Mouse (Mus musculus) lung, embryonic 16.5 days (tissue): ENCODE data around the gene Fthl17d. TPM values are rescaled to one million over a fixed set of nuclear protein-coding genes. Genes with fewer than 3 reads are reported as not detected.
A peak's percentile ranks its signal among the peaks of the same experiment; 100 is the strongest.
"Not testable (repeated sequence)": the region's sequence is repeated elsewhere in the genome, so short reads cannot be mapped to it uniquely, and the experiment has no call there.

Experiments used
- ATAC-seq: fragments of 200-750 bp; cut with Nextera tagmentation; 2 replicates; pipeline ENCODE4 v1.8.0; 2017; ENCODE audit warnings: low read depth, mild to moderate bottlenecking, moderate library complexity
- H3K27ac ChIP-seq: fragments of 300-500 bp; sonication (generic); 2 replicates; pipeline ENCODE4 v1.5.1; 2014; ENCODE audit warnings: mild to moderate bottlenecking, control low read depth, low read length
- H3K27me3 ChIP-seq: fragments of 300-500 bp; sonication (generic); 2 replicates; pipeline ENCODE4 v1.6.1; 2014; ENCODE audit warnings: low read depth, low read length, mixed read lengths; ENCODE audit not compliant: control insufficient read depth, insufficient read depth
- H3K36me3 ChIP-seq: fragments of 300-500 bp; sonication (generic); 2 replicates; pipeline ENCODE4 v1.6.1; 2014; ENCODE audit warnings: low read length; ENCODE audit not compliant: control insufficient read depth, insufficient read depth
- H3K4me1 ChIP-seq: fragments of 300-500 bp; sonication (generic); replicated peaks from 2 replicates; pipeline ENCODE4 v1.6.1; 2014; ENCODE audit warnings: low read length, mixed read lengths; ENCODE audit not compliant: control insufficient read depth, insufficient read depth
- H3K4me2 ChIP-seq: fragments of 300-500 bp; sonication (generic); 2 replicates; pipeline ENCODE4 v1.6.1; 2014; ENCODE audit warnings: low read depth, low read length, control low read depth
- H3K4me3 ChIP-seq: fragments of 300-500 bp; sonication (generic); 2 replicates; pipeline ENCODE4 v1.5.1; 2014; ENCODE audit warnings: mild to moderate bottlenecking, low read length, control low read depth
- H3K9ac ChIP-seq: fragments of 300-500 bp; sonication (generic); 2 replicates; pipeline ENCODE4 v1.6.1; 2014; ENCODE audit warnings: low read length, control low read depth
- H3K9me3 ChIP-seq: fragments of 300-500 bp; sonication (generic); 2 replicates; pipeline ENCODE4 v1.6.1; 2016; ENCODE audit warnings: low read length; ENCODE audit not compliant: control insufficient read depth
- WGBS: fragments of 180-500 bp; shearing (Covaris S2); extraction: QIAGEN DNeasy Blood & Tissue Kit; methylation state at CpG from one replicate; pipeline ENCODE4 v1.1.7; 2014; 5-methylcytosine and 5-hydroxymethylcytosine counted together
- polyA plus RNA-seq: library from polyadenylated mRNA; unstranded; fragments of >200 nt; fragmentation: Nextera tagmentation; extraction: Ambion mirVana; gene quantifications from 2 replicates; pipeline ENCODE4 v1.2.1, GENCODE M21; 2015

Gene Fthl17d
- polyA plus RNA-seq, result not detected in 2 replicates

GRCm38 (mm10) chrX:8986655-8987054 lies at the start of gene Fthl17d:
Fthl17d (minus strand) TSS chrX:8986755.
- not testable (repeated sequence) for ATAC-seq, H3K9ac ChIP-seq, H3K36me3 ChIP-seq, H3K27ac ChIP-seq, H3K9me3 ChIP-seq, H3K4me1 ChIP-seq, H3K4me2 ChIP-seq, H3K4me3 ChIP-seq, H3K27me3 ChIP-seq
- WGBS, result no CpG with 5 or more reads among the region's 9 CpGs

- H3K4me3 ChIP-seq, H3K36me3 ChIP-seq, H3K27me3 ChIP-seq, H3K9ac ChIP-seq, H3K27ac ChIP-seq, H3K4me2 ChIP-seq, ATAC-seq, H3K4me1 ChIP-seq, H3K9me3 ChIP-seq: not testable (repeated sequence)
- no CpG with 5 or more reads among the region's 10 CpGs for WGBS
These were observed 46.6 kb upstream of the Fthl17d start, which contains the start of gene Fthl17e for GRCm38 (mm10) chrX:9033193-9033592. Fthl17e (plus strand) TSS chrX:9033493.

- Histone ChIP-seq H3K4me2 (no peak overlapping the region), H3K36me3 (no peaks in the 10 kb centered on the region), H3K9ac (no peak overlapping the region), H3K4me1 (no peaks in the 10 kb centered on the region), H3K4me3 (no peak overlapping the region), H3K27ac (no peak overlapping the region), H3K9me3 (no peaks in the 10 kb centered on the region), H3K27me3 (no peaks in the 10 kb centered on the region)
- 51% methylated on average over 10 of the region's 10 CpGs for WGBS
- ATAC-seq, result no peak
These were observed 32.9 kb upstream of the Fthl17d start for GRCm38 (mm10) chrX:9019481-9019880.

DNA sequence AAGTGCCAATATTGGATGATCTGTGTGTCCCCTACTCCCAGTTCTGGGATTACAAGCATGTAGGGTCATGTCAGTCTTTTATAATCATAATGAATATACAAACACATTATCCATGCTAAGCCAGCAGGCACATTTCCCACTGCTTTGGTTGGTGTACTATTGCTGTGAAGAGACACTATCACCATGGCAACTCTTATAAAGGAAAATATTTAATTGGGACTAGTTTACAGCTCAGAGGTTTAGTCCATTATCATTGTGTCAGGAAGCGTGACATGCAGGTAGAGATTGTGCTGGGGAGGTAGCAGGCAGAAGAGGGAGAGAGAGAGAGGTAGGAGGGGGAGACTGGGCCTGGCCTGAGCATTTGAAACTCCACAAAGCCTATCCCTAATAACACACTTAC lies 29.5 kb upstream of the Fthl17d start:
- Histone ChIP-seq H3K27me3 (no peaks in the 10 kb centered on the region), H3K4me1 (no peaks in the 10 kb centered on the region), H3K4me3 (no peak overlapping the region), H3K9ac (no peak overlapping the region), H3K36me3 (no peaks in the 10 kb centered on the region), H3K4me2 (no peak overlapping the region), H3K9me3 (no peaks in the 10 kb centered on the region), H3K27ac (no peak overlapping the region)
- ATAC-seq, result no peak
- 60% methylated on average over 1 of the region's 1 CpGs for WGBS

DNA sequence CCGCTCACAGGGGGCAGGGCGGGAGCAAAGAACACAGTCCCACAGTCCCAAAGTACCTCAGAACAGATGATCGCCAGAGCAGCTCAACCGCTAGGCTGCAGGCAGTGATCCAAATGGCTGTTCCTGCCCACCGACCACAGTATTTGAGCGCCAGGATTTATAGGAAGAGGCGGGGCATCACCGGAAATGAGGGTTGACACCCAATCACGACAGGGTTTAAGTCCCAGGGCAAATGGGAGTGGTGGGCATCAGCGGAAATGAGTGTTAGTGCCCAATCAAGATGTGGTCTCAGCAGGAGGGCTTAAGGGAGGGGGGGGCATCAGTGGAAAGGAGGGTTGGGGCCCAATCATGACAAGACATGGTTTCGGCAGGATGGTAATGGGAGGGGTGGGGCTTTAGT lies 10.1 kb downstream of the Fthl17d start, which contains the start of gene Fthl17c:
Fthl17c (minus strand) TSS at position 101 of the 400 bp plus-strand sequence.
- H3K36me3 ChIP-seq, H3K9me3 ChIP-seq, H3K4me3 ChIP-seq, H3K9ac ChIP-seq, H3K4me2 ChIP-seq, H3K27ac ChIP-seq, H3K4me1 ChIP-seq, ATAC-seq, H3K27me3 ChIP-seq: not testable (repeated sequence)
- WGBS, result no CpG with 5 or more reads among the region's 11 CpGs

GRCm38 (mm10) chrX:8964618-8965017 lies 21.9 kb downstream of the Fthl17d start:
- ATAC-seq, H3K4me2 ChIP-seq, H3K9ac ChIP-seq, H3K27me3 ChIP-seq, H3K4me1 ChIP-seq, H3K27ac ChIP-seq, H3K9me3 ChIP-seq, H3K36me3 ChIP-seq, H3K4me3 ChIP-seq: not testable (repeated sequence)
- WGBS, result 47% methylated on average over 4 of the region's 4 CpGs

GRCm38 (mm10) chrX:8962875-8963274 lies 23.7 kb downstream of the Fthl17d start, which contains the start of gene Fthl17b:
Fthl17b (minus strand) TSS chrX:8962975.
- not testable (repeated sequence) for H3K9ac ChIP-seq, H3K27me3 ChIP-seq, H3K9me3 ChIP-seq, H3K36me3 ChIP-seq, H3K4me1 ChIP-seq, H3K4me3 ChIP-seq, H3K27ac ChIP-seq, ATAC-seq, H3K4me2 ChIP-seq
- WGBS, result 94% methylated on average over 3 of the region's 11 CpGs

DNA sequence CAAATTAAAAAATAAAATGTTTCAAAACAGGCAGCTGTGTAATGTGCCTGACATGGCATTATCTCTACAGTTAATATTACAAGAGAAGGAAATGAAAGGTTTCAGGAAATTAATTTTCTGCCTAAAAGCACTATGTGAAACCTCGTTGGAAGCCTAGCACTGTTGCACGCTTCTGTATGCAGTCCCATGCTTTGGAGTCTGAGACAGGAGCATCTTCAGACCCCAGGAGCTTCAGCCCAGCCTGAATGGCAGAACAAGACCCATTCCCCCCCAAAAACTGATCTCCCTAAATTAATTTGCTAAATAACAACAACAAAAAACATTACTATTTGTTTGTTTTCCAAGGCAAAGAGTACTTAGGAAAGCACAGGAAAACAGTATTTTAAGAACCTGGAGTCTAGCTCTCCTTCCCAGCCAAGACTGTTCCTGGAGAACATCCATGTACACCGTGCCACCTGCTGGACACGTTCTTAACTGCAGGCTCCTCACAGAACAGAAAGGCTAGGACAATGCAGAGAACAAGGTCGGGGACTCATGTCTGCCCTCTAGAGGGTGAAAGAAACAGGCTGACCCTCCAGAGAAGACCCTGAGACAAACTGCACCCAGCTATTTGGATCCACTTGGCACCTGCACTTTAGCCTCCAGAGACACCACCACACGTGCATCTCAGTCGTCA lies 38.3 kb downstream of the Fthl17d start:
- peak; percentile 73 for ATAC-seq
- H3K27ac ChIP-seq, H3K9ac ChIP-seq, H3K9me3 ChIP-seq, H3K27me3 ChIP-seq, H3K36me3 ChIP-seq, H3K4me3 ChIP-seq, H3K4me1 ChIP-seq, H3K4me2 ChIP-seq: not testable (repeated sequence)
- 22% methylated on average over 7 of the region's 7 CpGs for WGBS

GRCm38 (mm10) chrX:8944041-8944440 lies 42.5 kb downstream of the Fthl17d start:
- Histone ChIP-seq H3K27me3 (no peaks in the 10 kb centered on the region), H3K27ac (peak overlapping the region; percentile 22; the same call in 1 of the 2 replicates), H3K4me2 (0 out of 2 replicates have a peak overlapping the region, but pooled peaks have one; percentile 20), H3K4me1 (no peaks in the 10 kb centered on the region), H3K36me3 (no peaks in the 10 kb centered on the region), H3K4me3 (no peak overlapping the region), H3K9ac (no peak overlapping the region), H3K9me3 (no peaks in the 10 kb centered on the region)
- ATAC-seq, result peak; percentile 62
- 59% methylated on average over 8 of the region's 8 CpGs for whole genome bisulfite sequencing
